Mouse (Mus musculus) CD4-positive, CD25-positive, alpha-beta regulatory T cell, adult 4 months (primary cell): ENCODE results near the gene Olfr314. TPM values are rescaled to one million over a fixed set of nuclear protein-coding genes. Genes with fewer than 3 reads are reported as not detected.

Experiments used
- polyA plus RNA-seq, 2 experiments: library from polyadenylated mRNA; unstranded; fragments of 100-300 nt; shearing (Covaris generic); gene quantifications; one replicate each; pipeline ENCODE4 v1.2.1; 2017

The Olfr314 gene
- polyA plus RNA-seq, 2 experiments from 2014 or later, result not detected

Other genes with a start within 250 kb of the Olfr314 start
- not detected for gene Olfr330, start 248.1 kb upstream of the Olfr314 start, polyA plus RNA-seq
- not detected for gene Olfr329-ps, start 236.5 kb upstream of the Olfr314 start, polyA plus RNA-seq
- not detected for gene Olfr328, start 227.3 kb upstream of the Olfr314 start, polyA plus RNA-seq
- gene Olfr224, start 212.4 kb upstream of the Olfr314 start, polyA plus RNA-seq, result under 1 TPM in 1 of 2 experiments, not detected in 1; 0.36 TPM
- not detected for gene Olfr325, start 205.2 kb upstream of the Olfr314 start, polyA plus RNA-seq
- gene Olfr324, start 187.8 kb upstream of the Olfr314 start, polyA plus RNA-seq, result not detected
- not detected for gene 2210407C18Rik, start 166.9 kb upstream of the Olfr314 start, polyA plus RNA-seq
- gene Olfr323, start 152.5 kb upstream of the Olfr314 start, polyA plus RNA-seq, result not detected
- not detected for gene Trim58, start 142.5 kb upstream of the Olfr314 start, polyA plus RNA-seq
- not detected for gene Olfr322, start 124.2 kb upstream of the Olfr314 start, polyA plus RNA-seq
- not detected for gene Olfr320, start 101.9 kb upstream of the Olfr314 start, polyA plus RNA-seq
- not detected for gene Olfr319, start 83.8 kb upstream of the Olfr314 start, polyA plus RNA-seq
- gene Olfr318, start 58.9 kb upstream of the Olfr314 start, polyA plus RNA-seq, result not detected
- gene Olfr317, start 43.7 kb upstream of the Olfr314 start, polyA plus RNA-seq, result not detected
- not detected for gene Olfr316, start 30.2 kb upstream of the Olfr314 start, polyA plus RNA-seq
- gene Olfr315, start 9.8 kb upstream of the Olfr314 start, polyA plus RNA-seq, result not detected
- under 1 TPM in 1 of 2 experiments, not detected in 1; 1.00 TPM for gene Fam183b, start 19.0 kb downstream of the Olfr314 start, polyA plus RNA-seq
- not detected for gene Olfr313, start 32.0 kb downstream of the Olfr314 start, polyA plus RNA-seq
- gene Olfr312, start 46.3 kb downstream of the Olfr314 start, polyA plus RNA-seq, result under 1 TPM in 1 of 2 experiments, not detected in 1; 0.13 TPM
- gene Olfr311, start 56.3 kb downstream of the Olfr314 start, polyA plus RNA-seq, result not detected
- gene Gm12258, start 64.2 kb downstream of the Olfr314 start, polyA plus RNA-seq, result 1 to 10 TPM; 7.1 to 7.9 TPM
- 10 to 100 TPM; 11.0 to 14.5 TPM for gene 2810021J22Rik, start 84.3 kb downstream of the Olfr314 start, polyA plus RNA-seq
- gene Zfp39, start 121.3 kb downstream of the Olfr314 start, polyA plus RNA-seq, result 10 to 100 TPM in 1 of 2 experiments, 1 to 10 TPM in 1; 8.2 to 10.6 TPM
- not detected for gene Btnl10, start 135.0 kb downstream of the Olfr314 start, polyA plus RNA-seq
- gene Rnf187, start 156.0 kb downstream of the Olfr314 start, polyA plus RNA-seq, result 10 to 100 TPM in 1 of 2 experiments, 1 to 10 TPM in 1; 10.0 to 18.7 TPM
- gene Hist3h2ba, start 166.0 kb downstream of the Olfr314 start, polyA plus RNA-seq, result 1 to 10 TPM; 4.9 to 6.6 TPM
- 10 to 100 TPM in 1 of 2 experiments, 1 to 10 TPM in 1; 9.6 to 10.3 TPM for gene Hist3h2a, start 171.7 kb downstream of the Olfr314 start, polyA plus RNA-seq
- under 1 TPM; 0.28 to 0.46 TPM for gene Trim17, start 171.7 kb downstream of the Olfr314 start, polyA plus RNA-seq
- 10 to 100 TPM; 23.7 to 27.1 TPM for gene Trim11, start 195.1 kb downstream of the Olfr314 start, polyA plus RNA-seq